Mouse (Mus musculus): ENCODE measurements around the gene Acpp. TPM values are rescaled to one million over a fixed set of nuclear protein-coding genes. Genes with fewer than 3 reads are reported as not detected.
"Not testable (repeated sequence)": the region's sequence is repeated elsewhere in the genome, so short reads cannot be mapped to it uniquely, and the experiment has no call there.

The Acpp gene
- total RNA-seq (2021), result under 1 TPM; 0.10 to 0.23 TPM
- long read RNA-seq, experiment 1, result 0 reads
- long read RNA-seq, experiment 2, result 0 reads

GRCm38 (mm10) chr9:104337183-104337931 is at the start of gene Acpp:
Gene Acpp, minus strand, starts transcription at chr9:104337748.
- DNase-seq, result peak; percentile 14 to 37

- DNase-seq, result no peak
Measured at GRCm38 (mm10) chr9:104382571-104383170, 45.1 kb upstream of the Acpp start.

- DNase-seq, result peak; percentile 3 to 40
Measured at GRCm38 (mm10) chr9:104379532-104380162, 42.1 kb upstream of the Acpp start.

- DNase-seq, result no peak
Measured at GRCm38 (mm10) chr9:104375573-104375972, 38.0 kb upstream of the Acpp start.

- DNase-seq, result peak; percentile 9 to 30
Measured at GRCm38 (mm10) chr9:104373253-104373652, 35.7 kb upstream of the Acpp start.

- DNase-seq, result no peak
Measured at GRCm38 (mm10) chr9:104366983-104367382, 29.4 kb upstream of the Acpp start.

- not testable (repeated sequence) for DNase-seq
Measured at GRCm38 (mm10) chr9:104361951-104362350, 24.4 kb upstream of the Acpp start.

GRCm38 (mm10) chr9:104361073-104361891 is 23.7 kb upstream of the Acpp start:
- DNase-seq, result no peak

- DNase-seq, result no peak
Measured at GRCm38 (mm10) chr9:104360389-104360788, 22.8 kb upstream of the Acpp start.

- no peak for DNase-seq
Measured at GRCm38 (mm10) chr9:104355521-104356270, 18.1 kb upstream of the Acpp start.

GRCm38 (mm10) chr9:104344136-104344535 is 6.6 kb upstream of the Acpp start:
- no peak for DNase-seq

GRCm38 (mm10) chr9:104339483-104339882 is 1.9 kb upstream of the Acpp start:
- DNase-seq, result no peak

- DNase-seq, result no peak
Measured at GRCm38 (mm10) chr9:104338489-104339427, 1.2 kb upstream of the Acpp start.

GRCm38 (mm10) chr9:104331301-104331700 is 6.2 kb downstream of the Acpp start:
- no peak for DNase-seq

GRCm38 (mm10) chr9:104328655-104329054 is 8.9 kb downstream of the Acpp start:
- DNase-seq, result no peak

GRCm38 (mm10) chr9:104321519-104321918 is 16.0 kb downstream of the Acpp start:
- DNase-seq, result no peak

- no peak for DNase-seq
Measured at GRCm38 (mm10) chr9:104316351-104316750, 21.2 kb downstream of the Acpp start.

GRCm38 (mm10) chr9:104315499-104315898 is 22.0 kb downstream of the Acpp start:
- peak in 1 of 2 experiments; percentile 42 for DNase-seq

GRCm38 (mm10) chr9:104306734-104307133 is 30.8 kb downstream of the Acpp start:
- DNase-seq, result peak; percentile 41 to 85
